Comparison of ENCODE assay signal across 25 mouse cellular contexts in the genomic region with DNA sequence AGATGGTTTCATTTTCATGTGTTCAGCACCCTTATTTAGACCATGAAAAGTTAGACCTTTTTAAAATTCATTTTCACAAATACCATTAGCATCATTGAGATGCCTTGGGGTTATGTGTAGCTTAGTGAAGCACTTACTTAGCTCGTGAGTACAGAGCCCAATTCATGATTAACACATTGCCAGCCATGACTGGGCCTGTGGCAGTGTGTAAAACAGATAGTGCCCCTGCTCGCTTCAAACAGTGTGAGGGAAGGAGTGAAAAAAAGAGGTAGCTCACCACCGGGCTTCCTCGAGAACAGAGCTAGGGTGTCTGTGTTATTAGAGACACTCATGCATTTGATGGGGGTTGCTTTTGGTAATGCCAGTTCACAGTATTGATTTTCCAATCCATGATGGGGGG. TPM values are rescaled to one million over a fixed set of nuclear protein-coding genes. Genes with fewer than 3 reads are reported as not detected.
A peak's percentile ranks its signal among the peaks of the same experiment; 100 is the strongest.
DNase-seq lines count a peak whose midpoint lies in the region; ATAC-seq and TF ChIP-seq lines count a peak whose summit lies in the region.
"Had no signal": no experiment of that assay in that cellular context is flagged by ENCODE, and none has a peak within 500 bp of the region (broad histone marks: within the 10 kb centered on the region; RNA-seq: fewer than 3 reads in every experiment).

No protein-coding gene starts in this region.

- no peak for TF ChIP-seq CTCF in layer of hippocampus, adult 2 months (conservative IDR thresholded peaks at IDR 0.05)
- no peak for TF ChIP-seq CTCF in liver, embryonic 14.5 days (IDR thresholded peaks at IDR 0.05; ENCODE audit: low read depth)

- peak overlapping the region; percentile 90 for H3K4me2 ChIP-seq in liver, embryonic 14.5 days (ENCODE audit: low read depth)
- H3K4me2 ChIP-seq in myocyte (ENCODE audit: low read depth): peak overlapping the region; percentile 38
- H3K4me2 ChIP-seq: embryonic facial prominence, embryonic 15.5 days; heart, embryonic 13.5 days had no signal

- H3K36me3 ChIP-seq in liver, embryonic 14.5 days (replicated peaks; ENCODE audit: control insufficient read depth, insufficient read depth, low read depth): peaks cover 56% of the 10 kb centered on the region
- peaks cover 19% of the 10 kb centered on the region for H3K36me3 ChIP-seq in myocyte (ENCODE audit: control insufficient read depth, insufficient read depth)

- ATAC-seq in erythroblast, adult 5-6 weeks (replicated peaks; ENCODE audit: low FRiP score, poor library complexity, severe bottlenecking): peak; percentile 51
- ATAC-seq in liver, embryonic 14.5 days (ENCODE audit: insufficient read depth): peak; percentile 31
- ATAC-seq: forebrain, embryonic 14.5 days had no signal

- H3K27me3 ChIP-seq in liver, embryonic 14.5 days (ENCODE audit: control insufficient read depth, insufficient read depth, low read length): no peaks in the 10 kb centered on the region; the same call in 1 of the 2 replicates
- H3K27me3 ChIP-seq in myocyte (ENCODE audit: control insufficient read depth, insufficient read depth, insufficient read length): no peaks in the 10 kb centered on the region
- H3K27me3 ChIP-seq: embryonic facial prominence, embryonic 15.5 days; heart, embryonic 13.5 days; hindbrain, embryonic 15.5 days had no signal

- WGBS in liver, embryonic 14.5 days (ENCODE audit: insufficient replicate concordance): 61% methylated on average over 4 of the region's 4 CpGs

- H3K79me2 ChIP-seq in myocyte (ENCODE audit: control insufficient read depth, insufficient read depth): peaks cover 41% of the 10 kb centered on the region

- H3K4me1 ChIP-seq in liver, embryonic 14.5 days (replicated peaks; ENCODE audit: control insufficient read depth in 2 of 2, insufficient read depth in 2 of 2, low read length in 1 of 2): peaks cover 10 to 22% of the 10 kb centered on the region in 2 experiments; a peak in 3 of 4 replicates

- H3K9me3 ChIP-seq in liver, embryonic 14.5 days (ENCODE audit: control insufficient read depth, low read length): no peaks in the 10 kb centered on the region
- H3K9me3 ChIP-seq: embryonic facial prominence, embryonic 15.5 days; heart, embryonic 13.5 days; hindbrain, embryonic 15.5 days had no signal

- H3K9ac ChIP-seq in liver, embryonic 14.5 days (replicated peaks): peak overlapping the region; percentile 48
- H3K9ac ChIP-seq: embryonic facial prominence, embryonic 15.5 days; heart, embryonic 13.5 days; hindbrain, embryonic 15.5 days had no signal

- TF ChIP-seq POLR2A in myocyte (IDR thresholded peaks at IDR 0.05; ENCODE audit: insufficient read length, low read depth): no peak

- H3K27ac ChIP-seq in layer of hippocampus, adult 2 months: peak overlapping the region; percentile 59; the same call in 1 of the 2 replicates
- peak overlapping the region; percentile 64 for H3K27ac ChIP-seq in liver, embryonic 14.5 days
- H3K27ac ChIP-seq: embryonic facial prominence, embryonic 15.5 days; gastrocnemius, adult 2 months; heart, embryonic 13.5 days; hindbrain, embryonic 15.5 days had no signal

- no peak for DNase-seq in layer of hippocampus, adult 2 months (ENCODE audit: low spot score in 2 of 2)
- DNase-seq in layer of hippocampus, adult 18-20 months (ENCODE audit: low spot score in 2 of 2): no peak
- DNase-seq in liver, embryonic 14.5 days (ENCODE audit: low read depth in 3 of 3, low spot score in 3 of 3): peak in 1 of 3 experiments; percentile 35
- DNase-seq in kidney, postnatal 14 days: no peak
- DNase-seq in right cerebral cortex, postnatal 25 days: no peak
- DNase-seq: adrenal gland, postnatal 14 days; cerebellum, adult 2 months; cerebellum, postnatal 14 days; embryo, embryonic 11 days; gastrocnemius, postnatal 25 days; heart, adult 11 months; heart, postnatal 36 days had no signal

- peak; percentile 54 for TF ChIP-seq EP300 in liver, embryonic 14.5 days (IDR thresholded peaks at IDR 0.05; ENCODE audit: low read depth)

- no peak overlapping the region for H3K4me3 ChIP-seq in layer of hippocampus, adult 2 months
- peak overlapping the region in 1 of 2 experiments; percentile 21; a peak in 2 of 4 replicates for H3K4me3 ChIP-seq in liver, embryonic 14.5 days (ENCODE audit: insufficient read depth in 1 of 2, low read depth in 2 of 2, low read length in 2 of 2)
- H3K4me3 ChIP-seq in myocyte: no peak overlapping the region
- H3K4me3 ChIP-seq: embryonic facial prominence, embryonic 15.5 days; gastrocnemius, adult 2 months; hindbrain, embryonic 15.5 days had no signal

- no peak overlapping the region for H3ac ChIP-seq in myocyte (ENCODE audit: control insufficient read depth, insufficient read length)

TF ChIP-seq in myocyte, 11 proteins besides CTCF, POLR2A, EP300 and RAD21:
- TF ChIP-seq TCF3 (IDR thresholded peaks at IDR 0.05; ENCODE audit: insufficient read length, low read depth) (no peak), MYOD1 (IDR thresholded peaks at IDR 0.05; ENCODE audit: control insufficient read depth in 1 of 3, insufficient read length in 2 of 3, low read depth in 2 of 3) (no peak), E2F4 (IDR thresholded peaks at IDR 0.05; ENCODE audit: insufficient read depth) (no peak), TCF12 (IDR thresholded peaks at IDR 0.05; ENCODE audit: insufficient read depth, poor library complexity, severe bottlenecking) (no peak), MYOG (IDR thresholded peaks at IDR 0.05; ENCODE audit: control insufficient read depth in 1 of 3, insufficient read depth in 1 of 3, insufficient read length in 2 of 3, low read depth in 2 of 3) (no peak), MAX (IDR thresholded peaks at IDR 0.05; ENCODE audit: low read depth) (no peak), REST (IDR thresholded peaks at IDR 0.05; ENCODE audit: insufficient read depth, insufficient read length) (no peak), POLR2AphosphoS2 (IDR thresholded peaks at IDR 0.05; ENCODE audit: insufficient read length, low read depth) (no peak), USF1 (IDR thresholded peaks at IDR 0.05; ENCODE audit: low read depth) (no peak), CEBPB (IDR thresholded peaks at IDR 0.05; ENCODE audit: insufficient read depth, poor library complexity, severe bottlenecking) (no peak), SRF (IDR thresholded peaks at IDR 0.05; ENCODE audit: control insufficient read depth, insufficient read length, low read depth) (no peak)

RNA-seq across cellular contexts. Expression of a gene that starts 2.4 kb away (rescaled TPM):
- 10 to 100 TPM; 40.4 to 41.2 TPM for total RNA-seq in layer of hippocampus, adult 2 months (2021)
- total RNA-seq in layer of hippocampus, adult 18-20 months (2021): 10 to 100 TPM; 33.8 to 36.0 TPM
- 79.2 and 130 TPM in 2 replicates for total RNA-seq in erythroblast, adult 5-6 weeks (2015; ENCODE audit: low replicate concordance)
- total RNA-seq in erythroblast, adult 5-6 weeks (2017; ENCODE audit: low replicate concordance): 137 and 237 TPM in 2 replicates
- 16.2 and 26.0 TPM in 2 replicates for polyA plus RNA-seq in liver, embryonic 14.5 days (2012; rRNA removed)
- polyA plus RNA-seq in liver, embryonic 14.5 days (2014; fragmentation: Nextera tagmentation; extraction: Ambion mirVana): 36.7 and 43.7 TPM in 2 replicates
- 63.0 TPM for polyA plus RNA-seq in myocyte (2012; fragmentation: generic; extraction: Trizol)

RNA-seq across cellular contexts. Expression of a gene that starts 2.5 kb away (rescaled TPM):
- 1 to 10 TPM in 1 of 2 experiments, under 1 TPM in 1; 0.64 to 1.3 TPM for total RNA-seq in layer of hippocampus, adult 2 months (2021)
- total RNA-seq in layer of hippocampus, adult 18-20 months (2021): 1 to 10 TPM; 1.4 to 1.7 TPM
- total RNA-seq in erythroblast, adult 5-6 weeks (2015; ENCODE audit: low replicate concordance): 16.7 and 19.9 TPM in 2 replicates
- 10.0 and 12.8 TPM in 2 replicates for total RNA-seq in erythroblast, adult 5-6 weeks (2017; ENCODE audit: low replicate concordance)
- 1.7 and 1.9 TPM in 2 replicates for polyA plus RNA-seq in liver, embryonic 14.5 days (2012; rRNA removed)
- 1.6 and 2.1 TPM in 2 replicates for polyA plus RNA-seq in liver, embryonic 14.5 days (2014; fragmentation: Nextera tagmentation; extraction: Ambion mirVana)
- polyA plus RNA-seq in myocyte (2012; fragmentation: generic; extraction: Trizol): 0.41 TPM
- total RNA-seq: gastrocnemius, adult 2 months; gastrocnemius, postnatal 25 days; heart, postnatal 36 days had no signal

RNA-seq across cellular contexts. Expression of a gene that starts 21.5 kb away (rescaled TPM):
- total RNA-seq in layer of hippocampus, adult 2 months (2021): 1 to 10 TPM in 1 of 2 experiments, under 1 TPM in 1; 0.76 to 1.6 TPM
- under 1 TPM in 1 of 2 experiments, not detected in 1; 0.38 TPM for total RNA-seq in layer of hippocampus, adult 18-20 months (2021)
- 268 and 318 TPM in 2 replicates for total RNA-seq in erythroblast, adult 5-6 weeks (2015; ENCODE audit: low replicate concordance)
- 123 and 215 TPM in 2 replicates for total RNA-seq in erythroblast, adult 5-6 weeks (2017; ENCODE audit: low replicate concordance)
- 459 and 465 TPM in 2 replicates for polyA plus RNA-seq in liver, embryonic 14.5 days (2012; rRNA removed)
- polyA plus RNA-seq in liver, embryonic 14.5 days (2014; fragmentation: Nextera tagmentation; extraction: Ambion mirVana): 533 and 562 TPM in 2 replicates
- polyA plus RNA-seq in myocyte (2012; fragmentation: generic; extraction: Trizol): 103 TPM

RNA-seq across cellular contexts. Expression of a gene that starts 31.6 kb away (rescaled TPM):
- total RNA-seq in layer of hippocampus, adult 2 months (2021): not detected
- not detected for total RNA-seq in layer of hippocampus, adult 18-20 months (2021)
- total RNA-seq in erythroblast, adult 5-6 weeks (2015; ENCODE audit: low replicate concordance): not detected in 2 replicates
- not detected in 2 replicates for total RNA-seq in erythroblast, adult 5-6 weeks (2017; ENCODE audit: low replicate concordance)
- 0.15 and 0.32 TPM in 2 replicates for polyA plus RNA-seq in liver, embryonic 14.5 days (2012; rRNA removed)
- polyA plus RNA-seq in liver, embryonic 14.5 days (2014; fragmentation: Nextera tagmentation; extraction: Ambion mirVana): 0.44 TPM in 1 of 2 replicates, not detected in the other
- polyA plus RNA-seq in myocyte (2012; fragmentation: generic; extraction: Trizol): 3,985 TPM
- total RNA-seq: common myeloid progenitor, adult 5-6 weeks; heart, postnatal 36 days; MEL had no signal
- polyA plus RNA-seq: forebrain, embryonic 14.5 days had no signal

RNA-seq across cellular contexts. Expression of a gene that starts 33.1 kb away (rescaled TPM):
- total RNA-seq in layer of hippocampus, adult 2 months (2021): not detected
- not detected for total RNA-seq in layer of hippocampus, adult 18-20 months (2021)
- total RNA-seq in erythroblast, adult 5-6 weeks (2015; ENCODE audit: low replicate concordance): not detected in 2 replicates
- total RNA-seq in erythroblast, adult 5-6 weeks (2017; ENCODE audit: low replicate concordance): not detected in 2 replicates
- not detected in 2 replicates for polyA plus RNA-seq in liver, embryonic 14.5 days (2012; rRNA removed)
- polyA plus RNA-seq in liver, embryonic 14.5 days (2014; fragmentation: Nextera tagmentation; extraction: Ambion mirVana): not detected in 2 replicates
- polyA plus RNA-seq in myocyte (2012; fragmentation: generic; extraction: Trizol): not detected
- total RNA-seq: adrenal gland, postnatal 14 days; common myeloid progenitor, adult 5-6 weeks; gastrocnemius, adult 2 months; gastrocnemius, postnatal 25 days; heart, postnatal 36 days; MEL had no signal
- polyA plus RNA-seq: C2C12; cerebellum, adult 2 months; embryonic facial prominence, embryonic 11.5 days; embryonic facial prominence, embryonic 15.5 days; forebrain, embryonic 14.5 days; heart, embryonic 13.5 days; heart, postnatal 0 days; hindbrain, embryonic 11.5 days; hindbrain, embryonic 15.5 days had no signal

Comparison
In these comparisons a context has a peak if more than half of its experiments do, and no peak if none do; other contexts are left out.
1. RNA of a gene that starts 2.5 kb away (total RNA-seq): 10.0 to 19.9 TPM in erythroblast, adult 5-6 weeks; 1.4 to 1.7 TPM in layer of hippocampus, adult 18-20 months and 0.64 to 1.3 TPM in layer of hippocampus, adult 2 months; every median in the first group is over 4 times any median in the second.
2. RNA of a gene that starts 21.5 kb away (total RNA-seq): 123 to 318 TPM in erythroblast, adult 5-6 weeks; 0.76 to 1.6 TPM in layer of hippocampus, adult 2 months and 0.38 TPM in layer of hippocampus, adult 18-20 months; every median in the first group is over 10 times any median in the second.